Mouse (Mus musculus) liver, postnatal 0 days (tissue): Measurements from ENCODE around the gene Naif1.

Source experiments
- CTCF ChIP-seq: sonication (generic); IDR thresholded peaks from 2 replicates; pipeline ENCODE4 v1.5.1; 2016; ENCODE audit warnings: antibody characterized with exemption, low read depth
- EP300 ChIP-seq: IDR thresholded peaks from 2 replicates; pipeline ENCODE4 v1.6.1; 2016; ENCODE audit warnings: antibody characterized with exemption, low read depth, mild to moderate bottlenecking

DNA sequence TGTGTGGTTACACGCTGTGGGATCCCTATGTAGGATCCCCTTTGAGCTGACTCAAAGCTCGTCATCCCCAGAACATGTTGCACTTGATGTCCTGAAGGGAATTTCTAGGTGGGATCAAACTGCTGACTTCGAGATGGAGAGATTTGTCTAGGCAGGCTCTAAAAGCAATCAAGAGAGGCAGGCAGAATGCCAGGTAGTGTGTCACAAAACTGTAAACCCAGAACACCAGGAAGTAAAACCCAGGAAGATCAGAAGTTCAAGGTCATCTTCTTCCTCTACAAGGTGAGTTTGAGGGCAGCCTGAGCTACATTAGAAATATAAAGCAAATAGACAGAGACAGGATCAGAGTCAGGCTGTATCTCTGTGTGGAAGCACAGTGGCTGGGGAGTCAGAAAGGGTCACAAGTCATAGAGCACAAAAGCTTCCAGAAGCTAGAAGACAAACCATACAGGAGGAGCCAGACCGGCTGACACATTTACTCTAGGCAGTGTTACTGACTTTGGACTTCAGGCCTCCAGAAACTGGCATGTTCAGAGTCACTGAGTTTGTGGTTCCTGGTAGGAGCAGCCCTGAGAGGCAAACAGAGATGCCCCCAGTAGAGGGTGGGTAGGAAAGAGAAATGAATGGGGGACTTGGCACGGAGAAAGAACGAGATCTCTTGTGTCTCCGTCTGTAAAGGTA is 43.0 kb upstream of the Naif1 start:
- TF ChIP-seq CTCF (no peak), EP300 (no peak)
